ENCODE assay signal across 17 mouse cellular contexts in the genomic region with DNA sequence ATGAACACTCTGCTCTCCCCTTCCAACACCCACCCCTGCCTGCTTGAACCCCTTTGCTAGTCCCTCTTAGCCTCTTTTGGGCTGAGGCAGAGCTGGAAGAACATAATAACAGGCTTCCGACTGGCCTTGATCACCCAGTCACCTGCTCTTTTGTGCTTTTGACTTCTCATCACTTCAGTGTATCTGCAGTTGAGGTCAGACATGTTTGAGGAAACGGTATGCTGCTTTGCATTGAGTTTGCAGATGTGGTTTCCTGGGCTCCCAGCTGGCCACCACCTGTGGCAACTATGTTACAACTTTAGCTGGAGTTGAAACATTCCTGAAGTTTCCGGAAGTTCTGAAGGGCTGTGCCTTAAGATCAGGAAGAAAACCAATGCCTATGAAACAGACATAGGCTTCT.
DNase-seq lines count a peak whose midpoint lies in the region; ATAC-seq and TF ChIP-seq lines count a peak whose summit lies in the region.
"Had no signal": no experiment of that assay in that cellular context is flagged by ENCODE, and none has a peak within 500 bp of the region (broad histone marks: within the 10 kb centered on the region; RNA-seq: fewer than 3 reads in every experiment).

No protein-coding gene starts in this region.

- peaks cover 24% of the 10 kb centered on the region; the same call in 1 of the 2 replicates for H3K4me1 ChIP-seq in spleen, adult 2 months (ENCODE audit: control insufficient read depth, insufficient read depth, insufficient read length)
- no peaks in the 10 kb centered on the region for H3K4me1 ChIP-seq in small intestine, adult 2 months (ENCODE audit: control insufficient read depth, insufficient read depth, insufficient read length, low read length)
- no peaks in the 10 kb centered on the region for H3K4me1 ChIP-seq in lung, postnatal 0 days (ENCODE audit: insufficient read depth, low read depth, low read length)

- WGBS in spleen, adult 2 months = 9% methylated on average over 3 of the region's 3 CpGs
- 65% methylated on average over 3 of the region's 3 CpGs for WGBS in small intestine, adult 2 months
- WGBS in lung, postnatal 0 days = 62% methylated on average over 3 of the region's 3 CpGs

- TF ChIP-seq CTCF in spleen, adult 2 months (IDR thresholded peaks at IDR 0.05; ENCODE audit: extremely low read depth, insufficient read depth, insufficient read length, insufficient replicate concordance) = no peak
- TF ChIP-seq CTCF in small intestine, adult 2 months (IDR thresholded peaks at IDR 0.05; ENCODE audit: extremely low read depth, insufficient read length, insufficient replicate concordance, low read depth, low read length) = no peak
- no peak for TF ChIP-seq CTCF in lung, postnatal 0 days (IDR thresholded peaks at IDR 0.05)

- peak; percentile 45 to 46 for DNase-seq in spleen, adult 2 months (ENCODE audit: low read depth in 1 of 2, low spot score in 2 of 2)
- no peak for DNase-seq in spleen, postnatal 14 days (ENCODE audit: low spot score in 2 of 2)
- peak; percentile 45 to 62 for DNase-seq in thymus, postnatal 36 days
- DNase-seq in lung, postnatal 0 days (ENCODE audit: low spot score) = no peak
- DNase-seq in cerebellum, postnatal 4 days (ENCODE audit: low spot score in 2 of 2) = no peak
- DNase-seq: cerebellum, postnatal 14 days; forebrain, postnatal 0 days; gastrocnemius, adult 2 months; heart, adult 11 months; layer of hippocampus, postnatal 36 days; midbrain, embryonic 14.5 days had no signal

- no peaks in the 10 kb centered on the region for H3K9me3 ChIP-seq in lung, postnatal 0 days (ENCODE audit: low read length)
- H3K9me3 ChIP-seq: embryonic facial prominence, embryonic 13.5 days had no signal

- H3K36me3 ChIP-seq in spleen, adult 2 months (ENCODE audit: control insufficient read depth, insufficient read depth, low read length) = no peaks in the 10 kb centered on the region
- no peaks in the 10 kb centered on the region for H3K36me3 ChIP-seq in small intestine, adult 2 months (ENCODE audit: control insufficient read depth, insufficient read depth, low read length)
- no peaks in the 10 kb centered on the region for H3K36me3 ChIP-seq in lung, postnatal 0 days (ENCODE audit: insufficient read depth, low read length)
- H3K36me3 ChIP-seq: embryonic facial prominence, embryonic 13.5 days; G1E had no signal

- no peak overlapping the region for H3K4me3 ChIP-seq in spleen, adult 2 months (ENCODE audit: extremely low read depth, insufficient read depth, insufficient read length)
- no peak overlapping the region for H3K4me3 ChIP-seq in small intestine, adult 2 months (ENCODE audit: low read depth, low read length)
- H3K4me3 ChIP-seq in lung, postnatal 0 days (ENCODE audit: low read depth, low read length) = no peak overlapping the region
- H3K4me3 ChIP-seq: embryonic facial prominence, embryonic 13.5 days; gastrocnemius, adult 2 months had no signal

- H3K27me3 ChIP-seq in spleen, adult 2 months (ENCODE audit: control insufficient read depth, insufficient read depth, low read length) = no peaks in the 10 kb centered on the region
- H3K27me3 ChIP-seq in small intestine, adult 2 months (ENCODE audit: control insufficient read depth, insufficient read depth, low read length) = no peaks in the 10 kb centered on the region
- no peaks in the 10 kb centered on the region for H3K27me3 ChIP-seq in lung, postnatal 0 days (replicated peaks; ENCODE audit: insufficient read depth, low read length)
- H3K27me3 ChIP-seq: embryonic facial prominence, embryonic 13.5 days had no signal

- TF ChIP-seq POLR2A in spleen, adult 2 months (IDR thresholded peaks at IDR 0.05; ENCODE audit: low read depth, low read length) = no peak
- no peak for TF ChIP-seq POLR2A in small intestine, adult 2 months (IDR thresholded peaks at IDR 0.05; ENCODE audit: low read depth, low read length)

- peak overlapping the region; percentile 89 for H3K27ac ChIP-seq in spleen, adult 2 months (ENCODE audit: insufficient read depth, low read length)
- H3K27ac ChIP-seq in small intestine, adult 2 months (ENCODE audit: insufficient read depth, low read depth, low read length) = peak overlapping the region; percentile 19; the same call in 1 of the 2 replicates
- H3K27ac ChIP-seq in lung, postnatal 0 days (ENCODE audit: low read length) = no peak overlapping the region
- H3K27ac ChIP-seq: embryonic facial prominence, embryonic 13.5 days; gastrocnemius, adult 2 months; liver, embryonic 14.5 days had no signal

- H3K4me2 ChIP-seq in lung, postnatal 0 days (replicated peaks; ENCODE audit: low read depth, low read length) = no peak overlapping the region
- H3K4me2 ChIP-seq: embryonic facial prominence, embryonic 13.5 days had no signal

- no peak overlapping the region for H3K9ac ChIP-seq in lung, postnatal 0 days (replicated peaks; ENCODE audit: low read depth)
- H3K9ac ChIP-seq: embryonic facial prominence, embryonic 13.5 days; forebrain, postnatal 0 days; liver, embryonic 14.5 days had no signal

- no peak for TF ChIP-seq EP300 in lung, postnatal 0 days (IDR thresholded peaks at IDR 0.05)

- ATAC-seq in granulocyte monocyte progenitor cell, adult 5-6 weeks (replicated peaks; ENCODE audit: poor library complexity, severe bottlenecking) = peak; percentile 37
- ATAC-seq in lung, postnatal 0 days = no peak
- ATAC-seq: forebrain, postnatal 0 days; inflammation-experienced regulatory T-cells, adult 6 months had no signal

Comparison
In these comparisons a context has a peak if more than half of its experiments do, and no peak if none do; other contexts are left out.
1. DNase-seq: peak in spleen, adult 2 months (2 of 2) and thymus, postnatal 36 days (2 of 2); none in spleen, postnatal 14 days (0 of 2), lung, postnatal 0 days (single experiment) and cerebellum, postnatal 4 days (0 of 2).